Mouse (Mus musculus) effector memory CD4-positive, alpha-beta T cell, adult 5 months (primary cell): Measurements from ENCODE around the gene Vmn1r5. TPM values are rescaled to one million over a fixed set of nuclear protein-coding genes. Genes with fewer than 3 reads are reported as not detected.

Experiments used
- polyA plus RNA-seq: library from polyadenylated mRNA; unstranded; fragments of 100-300 nt; shearing (Covaris generic); gene quantifications from one replicate; pipeline ENCODE4 v1.2.1, GENCODE M21; 2017

Gene Vmn1r5
- 0.11 TPM for polyA plus RNA-seq

GRCm38 (mm10) chr6:56969973-56970372 is at the start of gene Vmn1r5:
Gene Vmn1r5, plus strand, starts transcription at chr6:56970273.

GRCm38 (mm10) chr6:56923726-56924707 is 46.1 kb upstream of the Vmn1r5 start, which contains the start of the genes Nt5c3 and Vmn1r4:
Gene Nt5c3, minus strand, starts transcription at chr6:56923932.
Gene Vmn1r4, plus strand, starts transcription at chr6:56924015.

GRCm38 (mm10) chr6:56996943-56997342 is 26.9 kb downstream of the Vmn1r5 start, which contains the start of gene Vmn1r6:
Gene Vmn1r6, plus strand, starts transcription at chr6:56997243.

DNA sequence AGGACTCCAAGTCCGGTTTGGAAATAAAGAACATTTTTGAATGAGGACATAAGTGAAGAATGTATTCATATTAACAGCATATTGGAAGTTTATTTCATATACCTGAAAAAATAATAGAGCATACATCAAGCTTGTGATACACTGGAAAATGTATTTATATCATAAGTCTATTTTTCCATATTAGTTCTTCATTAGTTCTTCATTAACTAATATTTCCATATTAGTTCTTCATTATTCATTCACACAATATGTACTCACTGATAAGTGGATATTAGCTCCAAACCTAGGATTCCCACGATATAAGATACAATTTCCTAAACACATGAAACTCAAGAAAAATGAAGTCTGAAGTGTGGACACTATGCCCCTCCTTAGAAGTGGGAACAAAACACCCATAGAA is 55.2 kb downstream of the Vmn1r5 start, which contains the start of gene Vmn1r7:
Gene Vmn1r7, minus strand, starts transcription at position 101 of the 400 bp plus-strand sequence.

GRCm38 (mm10) chr6:57031984-57032383 is 61.9 kb downstream of the Vmn1r5 start, which contains the start of gene Vmn1r8:
Gene Vmn1r8, plus strand, starts transcription at chr6:57032284.

Other genes with a start within 250 kb of the Vmn1r5 start
- gene Kbtbd2, start 172.5 kb upstream of the Vmn1r5 start, polyA plus RNA-seq = 117 TPM
- gene Fkbp9, start 138.2 kb upstream of the Vmn1r5 start, polyA plus RNA-seq = not detected
- 61.1 TPM for gene Nt5c3, start 46.3 kb upstream of the Vmn1r5 start, polyA plus RNA-seq
- gene Vmn1r4, start 46.3 kb upstream of the Vmn1r5 start, polyA plus RNA-seq = 0.24 TPM
- not detected for gene Vmn1r6, start 27.0 kb downstream of the Vmn1r5 start, polyA plus RNA-seq
- gene Vmn1r7, start 55.1 kb downstream of the Vmn1r5 start, polyA plus RNA-seq = not detected
- 0.37 TPM for gene Vmn1r8, start 62.0 kb downstream of the Vmn1r5 start, polyA plus RNA-seq
- gene Vmn1r9, start 96.5 kb downstream of the Vmn1r5 start, polyA plus RNA-seq = not detected
- not detected for gene Vmn1r10, start 139.2 kb downstream of the Vmn1r5 start, polyA plus RNA-seq
- gene Vmn1r11, start 163.2 kb downstream of the Vmn1r5 start, polyA plus RNA-seq = not detected
- gene Vmn1r12, start 186.6 kb downstream of the Vmn1r5 start, polyA plus RNA-seq = 0.11 TPM
- gene Vmn1r13, start 233.0 kb downstream of the Vmn1r5 start, polyA plus RNA-seq = 0.59 TPM